ENCODE assay signal across 8 mouse cellular contexts in the genomic region with DNA sequence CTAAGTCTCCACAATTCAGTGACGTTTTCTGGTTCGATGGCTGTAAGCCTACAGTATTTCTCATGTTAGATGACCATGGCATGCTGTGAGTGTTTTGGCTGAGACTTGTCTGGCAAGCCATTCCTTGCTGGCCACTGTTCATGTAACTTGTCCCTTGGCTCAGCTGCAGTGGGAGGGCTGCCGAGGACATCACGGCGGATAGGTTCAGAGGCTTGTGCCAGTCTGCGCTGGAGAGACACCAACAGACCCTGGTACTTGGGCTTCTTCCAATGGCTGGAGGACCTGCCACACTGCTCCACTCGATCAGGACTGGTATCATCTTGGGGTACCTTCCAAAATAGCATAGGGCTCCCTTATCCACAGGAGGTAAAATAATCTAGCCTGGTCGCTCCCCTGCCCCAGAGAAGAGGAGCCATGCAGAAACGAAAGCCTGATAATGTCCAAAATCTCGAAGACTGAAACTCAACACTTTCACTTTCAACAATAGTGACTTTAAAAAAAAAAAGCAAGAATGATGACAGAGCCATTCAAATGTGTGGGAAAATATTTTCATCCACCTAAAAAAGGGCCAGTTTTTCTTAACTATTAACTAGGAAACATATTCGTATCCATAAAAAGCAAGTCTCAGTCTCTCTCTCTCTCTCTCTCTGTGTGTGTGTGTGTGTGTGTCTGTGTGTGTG. TPM values are rescaled to one million over a fixed set of nuclear protein-coding genes. Genes with fewer than 3 reads are reported as not detected.
DNase-seq lines count a peak whose midpoint lies in the region; ATAC-seq and TF ChIP-seq lines count a peak whose summit lies in the region.

No protein-coding gene starts in this region.

- 0 out of 2 replicates have a peak, but pooled peaks have one; percentile 39 for ATAC-seq in hindbrain, embryonic 15.5 days (ENCODE audit: low FRiP score, low read depth)
- no peak for ATAC-seq in hindbrain, embryonic 13.5 days (ENCODE audit: low FRiP score)
- no peak for ATAC-seq in frontal cortex, adult (ENCODE audit: low TSS enrichment)

- no peak overlapping the region for H3K4me3 ChIP-seq in hindbrain, embryonic 15.5 days
- no peak overlapping the region for H3K4me3 ChIP-seq in hindbrain, embryonic 13.5 days
- H3K4me3 ChIP-seq in spleen, adult 2 months (ENCODE audit: extremely low read depth, insufficient read depth, insufficient read length), result no peak overlapping the region

- H3K27me3 ChIP-seq in hindbrain, embryonic 15.5 days, result no peaks in the 10 kb centered on the region
- no peaks in the 10 kb centered on the region for H3K27me3 ChIP-seq in hindbrain, embryonic 13.5 days
- H3K27me3 ChIP-seq in spleen, adult 2 months (ENCODE audit: control insufficient read depth, insufficient read depth, low read length), result no peaks in the 10 kb centered on the region

- no peak for DNase-seq in spleen, adult 2 months (ENCODE audit: low read depth in 1 of 2, low spot score in 2 of 2)
- no peak for DNase-seq in spleen, adult 12 weeks (ENCODE audit: low spot score)
- peak; percentile 87 for DNase-seq in gastrocnemius, postnatal 25 days
- DNase-seq in ovary, postnatal 36 days (ENCODE audit: low spot score), result peak; percentile 59
- no peak for DNase-seq in yolk sac, embryonic 10.5 days (ENCODE audit: low spot score)

- no peak overlapping the region for H3K9ac ChIP-seq in hindbrain, embryonic 15.5 days
- no peak overlapping the region for H3K9ac ChIP-seq in hindbrain, embryonic 13.5 days

- H3K4me1 ChIP-seq in hindbrain, embryonic 15.5 days (replicated peaks), result 0 out of 2 replicates have a peak, but pooled peaks cover 3% of the 10 kb centered on the region
- H3K4me1 ChIP-seq in hindbrain, embryonic 13.5 days (replicated peaks), result peaks cover 9% of the 10 kb centered on the region
- no peaks in the 10 kb centered on the region; the same call in 1 of the 2 replicates for H3K4me1 ChIP-seq in spleen, adult 2 months (ENCODE audit: control insufficient read depth, insufficient read depth, insufficient read length)

- TF ChIP-seq CTCF in spleen, adult 2 months (IDR thresholded peaks at IDR 0.05; ENCODE audit: extremely low read depth, insufficient read depth, insufficient read length, insufficient replicate concordance), result no peak

- no peak for TF ChIP-seq POLR2A in spleen, adult 2 months (IDR thresholded peaks at IDR 0.05; ENCODE audit: low read depth, low read length)

- no peaks in the 10 kb centered on the region for H3K9me3 ChIP-seq in hindbrain, embryonic 15.5 days
- no peaks in the 10 kb centered on the region for H3K9me3 ChIP-seq in hindbrain, embryonic 13.5 days

- no peak overlapping the region for H3K4me2 ChIP-seq in hindbrain, embryonic 15.5 days
- no peak overlapping the region for H3K4me2 ChIP-seq in hindbrain, embryonic 13.5 days

- H3K27ac ChIP-seq in hindbrain, embryonic 15.5 days (replicated peaks), result no peak overlapping the region
- no peak overlapping the region for H3K27ac ChIP-seq in hindbrain, embryonic 13.5 days
- peak overlapping the region; percentile 38; the same call in 1 of the 2 replicates for H3K27ac ChIP-seq in spleen, adult 2 months (ENCODE audit: insufficient read depth, low read length)

- no peaks in the 10 kb centered on the region; the same call in 1 of the 2 replicates for H3K36me3 ChIP-seq in hindbrain, embryonic 15.5 days
- peaks cover 7% of the 10 kb centered on the region; the same call in 1 of the 2 replicates for H3K36me3 ChIP-seq in hindbrain, embryonic 13.5 days
- peaks cover 3% of the 10 kb centered on the region; the same call in 1 of the 2 replicates for H3K36me3 ChIP-seq in spleen, adult 2 months (ENCODE audit: control insufficient read depth, insufficient read depth, low read length)

- WGBS in hindbrain, embryonic 15.5 days, result 78% methylated on average over 11 of the region's 11 CpGs
- 93% methylated on average over 11 of the region's 11 CpGs for whole genome bisulfite sequencing in hindbrain, embryonic 13.5 days
- 77% methylated on average over 11 of the region's 11 CpGs for whole genome bisulfite sequencing in spleen, adult 2 months

RNA-seq across cellular contexts. Expression of a gene that starts 12.7 kb away (rescaled TPM):
- polyA plus RNA-seq in hindbrain, embryonic 15.5 days (2015; fragmentation: Nextera tagmentation; extraction: Ambion mirVana), result 70.9 and 71.9 TPM in 2 replicates
- 78.0 and 80.1 TPM in 2 replicates for polyA plus RNA-seq in hindbrain, embryonic 13.5 days (2015; fragmentation: Nextera tagmentation; extraction: Ambion mirVana)
- 27.0 and 36.0 TPM in 2 replicates for polyA plus RNA-seq in spleen, adult 2 months (2012; rRNA removed)
- 1 to 10 TPM; 5.9 to 6.7 TPM for total RNA-seq in gastrocnemius, postnatal 25 days (2021)

RNA-seq across cellular contexts. Expression of a gene that starts 36.8 kb away (rescaled TPM):
- 62.3 and 69.1 TPM in 2 replicates for polyA plus RNA-seq in hindbrain, embryonic 15.5 days (2015; fragmentation: Nextera tagmentation; extraction: Ambion mirVana)
- 67.9 and 70.4 TPM in 2 replicates for polyA plus RNA-seq in hindbrain, embryonic 13.5 days (2015; fragmentation: Nextera tagmentation; extraction: Ambion mirVana)
- polyA plus RNA-seq in spleen, adult 2 months (2012; rRNA removed), result 34.0 and 35.3 TPM in 2 replicates
- 100 to 1,000 TPM; 156 to 190 TPM for total RNA-seq in gastrocnemius, postnatal 25 days (2021)

RNA-seq across cellular contexts. Expression of a gene that starts 36.9 kb away (rescaled TPM):
- 5.9 and 6.1 TPM in 2 replicates for polyA plus RNA-seq in hindbrain, embryonic 15.5 days (2015; fragmentation: Nextera tagmentation; extraction: Ambion mirVana)
- polyA plus RNA-seq in hindbrain, embryonic 13.5 days (2015; fragmentation: Nextera tagmentation; extraction: Ambion mirVana), result 6.4 and 7.4 TPM in 2 replicates
- polyA plus RNA-seq in spleen, adult 2 months (2012; rRNA removed), result 9.2 and 12.6 TPM in 2 replicates
- total RNA-seq in gastrocnemius, postnatal 25 days (2021), result 10 to 100 TPM; 14.7 to 20.4 TPM

RNA-seq across cellular contexts. Expression of a gene that starts 44.1 kb away (rescaled TPM):
- 13.1 and 15.1 TPM in 2 replicates for polyA plus RNA-seq in hindbrain, embryonic 15.5 days (2015; fragmentation: Nextera tagmentation; extraction: Ambion mirVana)
- 9.8 and 11.1 TPM in 2 replicates for polyA plus RNA-seq in hindbrain, embryonic 13.5 days (2015; fragmentation: Nextera tagmentation; extraction: Ambion mirVana)
- polyA plus RNA-seq in spleen, adult 2 months (2012; rRNA removed), result 10.3 and 11.6 TPM in 2 replicates
- 1 to 10 TPM; 4.4 to 5.3 TPM for total RNA-seq in gastrocnemius, postnatal 25 days (2021)

RNA-seq across cellular contexts. Expression of a gene that starts 47.7 kb away (rescaled TPM):
- 48.1 and 54.4 TPM in 2 replicates for polyA plus RNA-seq in hindbrain, embryonic 15.5 days (2015; fragmentation: Nextera tagmentation; extraction: Ambion mirVana)
- 46.8 and 52.4 TPM in 2 replicates for polyA plus RNA-seq in hindbrain, embryonic 13.5 days (2015; fragmentation: Nextera tagmentation; extraction: Ambion mirVana)
- polyA plus RNA-seq in spleen, adult 2 months (2012; rRNA removed), result 16.3 and 16.6 TPM in 2 replicates
- total RNA-seq in gastrocnemius, postnatal 25 days (2021), result 10 to 100 TPM; 21.5 to 22.1 TPM

Comparison
In these comparisons a context has a peak if more than half of its experiments do, and no peak if none do; other contexts are left out.
1. DNase-seq: peak in gastrocnemius, postnatal 25 days (single experiment) and ovary, postnatal 36 days (single experiment); none in spleen, adult 2 months (0 of 2), spleen, adult 12 weeks (single experiment) and yolk sac, embryonic 10.5 days (single experiment).